Mouse (Mus musculus): Measurements from ENCODE around the gene Csnk1d. TPM values are rescaled to one million over a fixed set of nuclear protein-coding genes. Genes with fewer than 3 reads are reported as not detected.

Gene Csnk1d
- total and polyA plus RNA-seq, 3 experiments = 77.8 to 136 (median 96.8) TPM

DNA sequence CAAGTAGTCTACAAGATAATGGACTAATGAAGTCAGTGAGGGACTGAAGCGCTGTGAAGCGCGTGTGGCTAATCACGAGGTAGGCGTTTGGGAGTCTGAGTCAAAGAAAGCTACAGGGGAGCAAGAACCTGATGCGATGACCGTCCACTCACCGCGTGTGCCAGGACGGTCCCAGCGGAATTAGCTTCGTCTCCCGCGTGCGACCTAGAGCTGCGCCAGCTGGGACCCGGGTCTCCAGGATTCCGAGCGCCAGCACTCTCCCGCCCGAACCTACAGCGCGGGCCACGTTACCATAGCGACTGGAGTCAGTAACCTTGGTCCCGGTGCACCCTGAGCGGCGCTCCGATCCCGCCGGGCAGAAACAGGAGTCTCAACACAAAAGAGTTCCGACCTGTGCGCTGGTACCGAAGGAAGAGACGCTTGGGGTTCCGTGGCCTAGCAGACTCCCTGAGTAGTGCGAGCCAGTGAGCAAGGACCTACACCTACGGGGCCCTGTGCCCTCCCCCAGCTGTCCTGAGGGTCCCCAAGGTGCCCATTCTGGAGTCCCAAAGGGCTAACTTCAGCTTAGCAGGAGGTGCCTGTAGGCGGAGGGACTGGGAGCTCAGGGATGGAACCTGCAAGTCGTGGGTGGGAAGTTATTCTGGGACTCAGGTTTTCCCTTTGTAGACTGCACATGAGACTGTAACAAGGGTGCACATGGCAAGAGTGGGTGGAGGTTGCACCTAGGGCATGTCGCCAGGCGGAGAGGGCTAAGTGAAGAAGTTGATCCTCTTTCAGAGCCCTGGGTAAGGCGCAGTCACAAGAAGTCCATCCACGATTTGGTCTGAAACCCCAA lies 58.3 kb downstream of the Csnk1d start, which contains the start of gene Ccdc57 (continued):
- no peak for TF ChIP-seq ZKSCAN1 (IDR thresholded peaks at IDR 0.05; ENCODE audit: borderline replicate concordance, low read depth, low read length)
- TF ChIP-seq E2F4 (IDR thresholded peaks at IDR 0.05; ENCODE audit: insufficient replicate concordance, low read depth, low read length) = peak; percentile 57; the same call in 1 of the 2 replicates
- no peak for TF ChIP-seq USF1 (IDR thresholded peaks at IDR 0.05; ENCODE audit: low read depth, low read length)
- no peak for TF ChIP-seq ZNF384 (IDR thresholded peaks at IDR 0.05; ENCODE audit: low read depth, low read length)
- no peak for TF ChIP-seq JUND (conservative IDR thresholded peaks at IDR 0.05; ENCODE audit: low read depth, low read length)
- TF ChIP-seq TBP (conservative IDR thresholded peaks at IDR 0.05; ENCODE audit: low read depth, low read length) = peak; percentile 83
- TF ChIP-seq ELF1 (IDR thresholded peaks at IDR 0.05; ENCODE audit: low read depth, low read length) = peak; percentile 85
- TF ChIP-seq UBTF (IDR thresholded peaks at IDR 0.05; ENCODE audit: low read depth, low read length) = peak; percentile 86; the same call in 1 of the 2 replicates
- TF ChIP-seq POLR2AphosphoS2 (IDR thresholded peaks at IDR 0.05; ENCODE audit: low read depth, low read length) = no peak
- TF ChIP-seq BHLHE40 (IDR thresholded peaks at IDR 0.05; ENCODE audit: low read depth, low read length) = no peak; the same call in 1 of the 2 replicates
- TF ChIP-seq SMC3 (IDR thresholded peaks at IDR 0.05; ENCODE audit: low read depth, low read length) = no peak
- TF ChIP-seq CHD2 (IDR thresholded peaks at IDR 0.05; ENCODE audit: low read length) = peak; percentile 81; the same call in 1 of the 2 replicates
- no peak for TF ChIP-seq RAD21 (IDR thresholded peaks at IDR 0.05; ENCODE audit: low read depth, low read length)
- TF ChIP-seq EP300 (IDR thresholded peaks at IDR 0.05; ENCODE audit: low read length) = no peak
- TF ChIP-seq MAFK (IDR thresholded peaks at IDR 0.05; ENCODE audit: insufficient replicate concordance, low read length) = no peak

DNA sequence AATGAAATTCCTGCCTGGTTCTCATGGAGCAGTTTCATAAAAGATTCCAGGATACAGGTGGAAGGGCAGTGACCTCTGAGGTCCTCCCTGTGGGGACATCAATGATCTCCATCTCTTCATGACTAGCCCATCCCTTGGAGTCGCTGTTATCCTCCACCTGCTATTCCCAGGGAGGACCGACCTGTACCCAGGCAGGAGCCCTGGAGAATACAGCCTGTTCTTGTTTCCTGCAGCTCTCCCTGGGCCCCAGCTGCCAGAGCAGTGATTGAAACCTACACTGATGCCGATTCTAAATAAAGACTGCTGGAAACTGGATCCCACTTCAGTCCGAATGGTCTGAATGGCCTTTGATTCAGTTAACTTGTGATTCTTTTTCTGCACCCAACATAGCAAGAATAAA lies 59.7 kb downstream of the Csnk1d start:
- Histone ChIP-seq H3K4me1 (ENCODE audit: control insufficient read depth in 1 of 2, insufficient read depth in 2 of 2) (peaks cover 5 to 12% of the 10 kb centered on the region in 2 experiments; a peak in 3 of 4 replicates), H3K9me3 (replicated peaks; ENCODE audit: low read length) (peaks cover 13% of the 10 kb centered on the region), H3K4me3 (replicated peaks in 1 of 3; ENCODE audit: low read depth in 2 of 3, low read length in 2 of 3, poor library complexity in 1 of 3) (no peak overlapping the region), H3K4me2 (ENCODE audit: insufficient read depth, low read depth, poor library complexity, severe bottlenecking) (no peak overlapping the region), H3K79me2 (replicated peaks; ENCODE audit: control insufficient read depth, extremely low read depth, insufficient read depth, poor library complexity, severe bottlenecking) (no peaks in the 10 kb centered on the region), H3K27me3 (replicated peaks) (no peaks in the 10 kb centered on the region), H3K36me3 (replicated peaks in 1 of 2; ENCODE audit: control insufficient read depth in 1 of 2, insufficient read depth in 1 of 2, low read length in 1 of 2) (peaks cover 0 to 36% of the 10 kb centered on the region in 2 experiments), H3K27ac (ENCODE audit: insufficient read depth, low read depth) (no peak overlapping the region), H3K9ac (ENCODE audit: insufficient read depth, low read depth) (no peak overlapping the region)
- dilution Hi-C loops (cut with MboI; ENCODE audit: extremely low pct_ligation_motif_present, extremely low pct_unique_long_range_greater_than_20kb, low sequenced_read_pairs) = no loop called here
- DNase-seq (ENCODE audit: extremely low read depth) = no peak
- in situ Hi-C loops (cut with MboI; ENCODE audit: low pct_ligation_motif_present, low pct_unique_long_range_greater_than_20kb, low sequenced_read_pairs) = no loop called here
- TF ChIP-seq HCFC1 (IDR thresholded peaks at IDR 0.05; ENCODE audit: low read depth, low read length) (no peak), MYC (IDR thresholded peaks at IDR 0.05; ENCODE audit: low read depth, low read length) (no peak), MAFK (IDR thresholded peaks at IDR 0.05; ENCODE audit: insufficient replicate concordance, low read length) (no peak), ZMIZ1 (IDR thresholded peaks at IDR 0.05; ENCODE audit: low read depth, low read length) (no peak), RAD21 (IDR thresholded peaks at IDR 0.05; ENCODE audit: low read depth, low read length) (no peak), CHD1 (IDR thresholded peaks at IDR 0.05; ENCODE audit: low read depth, low read length) (no peak), ZKSCAN1 (IDR thresholded peaks at IDR 0.05; ENCODE audit: borderline replicate concordance, low read depth, low read length) (no peak), KAT2A (IDR thresholded peaks at IDR 0.05; ENCODE audit: insufficient replicate concordance, low read length) (no peak), ETS1 (conservative IDR thresholded peaks at IDR 0.05; ENCODE audit: low read depth, low read length) (no peak), BHLHE40 (IDR thresholded peaks at IDR 0.05; ENCODE audit: low read depth, low read length) (no peak), NRF1 (IDR thresholded peaks at IDR 0.05; ENCODE audit: low read depth, low read length) (no peak), SIN3A (IDR thresholded peaks at IDR 0.05; ENCODE audit: low read length) (no peak), GABPA (IDR thresholded peaks at IDR 0.05; ENCODE audit: insufficient replicate concordance, low read depth, low read length) (no peak), MAZ (IDR thresholded peaks at IDR 0.05; ENCODE audit: low read depth, low read length) (no peak), POLR2A (IDR thresholded peaks at IDR 0.05; ENCODE audit: low read depth, low read length) (no peak), NELFE (IDR thresholded peaks at IDR 0.05; ENCODE audit: low read depth, low read length) (no peak), SMC3 (IDR thresholded peaks at IDR 0.05; ENCODE audit: low read depth, low read length) (no peak)
